In genomic region chr3:16930299-16930698, GRCm38 (mm10) we compare ENCODE assay signal across 9 mouse cellular contexts.
A peak's percentile ranks its signal among the peaks of the same experiment; 100 is the strongest.
DNase-seq lines count a peak whose midpoint lies in the region; ATAC-seq lines count a peak whose summit lies in the region.
"Had no signal": no experiment of that assay in that cellular context is flagged by ENCODE, and none has a peak within 500 bp of the region (broad histone marks: within the 10 kb centered on the region; RNA-seq: fewer than 3 reads in every experiment).

No protein-coding gene starts in this region.

- H3K27me3 ChIP-seq in forebrain, embryonic 13.5 days: no peaks in the 10 kb centered on the region

- no peak overlapping the region for H3K4me3 ChIP-seq in forebrain, embryonic 13.5 days
- H3K4me3 ChIP-seq: erythroblast, embryonic 14.5 days had no signal

- DNase-seq in kidney, postnatal 4 days: peak; percentile 1 to 2
- DNase-seq in kidney, adult 9 months: no peak
- DNase-seq in left cerebral cortex, postnatal 10 days (ENCODE audit: extremely low spot score in 1 of 2, low spot score in 2 of 2): peak; percentile 66 to 71
- peak; percentile 62 to 71 for DNase-seq in right cerebral cortex, adult 2 months (ENCODE audit: low spot score in 2 of 2)
- DNase-seq in heart, adult 18-20 months: no peak
- DNase-seq in kidney, adult 18-20 months: no peak
- no peak for DNase-seq in heart, postnatal 14 days

- WGBS in forebrain, embryonic 13.5 days: 22% methylated on average over 3 of the region's 3 CpGs

- ATAC-seq in forebrain, embryonic 13.5 days: peak; percentile 67; the same call in 1 of the 2 replicates

- no peak overlapping the region for H3K9ac ChIP-seq in forebrain, embryonic 13.5 days

- no peak overlapping the region for H3K27ac ChIP-seq in forebrain, embryonic 13.5 days

- no peaks in the 10 kb centered on the region for H3K9me3 ChIP-seq in forebrain, embryonic 13.5 days (replicated peaks)

- H3K36me3 ChIP-seq in forebrain, embryonic 13.5 days (ENCODE audit: poor library complexity, severe bottlenecking): no peaks in the 10 kb centered on the region

- intact Hi-C loops in left cerebral cortex, postnatal 10 days (cut with DNase I): loop anchor here (10.0 kb wide), 1 partner anchor 685 kb away; no protein-coding TSS in a partner anchor
- intact Hi-C loops in heart, postnatal 14 days (cut with DNase I): no loop called here

- no peak overlapping the region for H3K4me2 ChIP-seq in forebrain, embryonic 13.5 days

- H3K4me1 ChIP-seq in forebrain, embryonic 13.5 days: peaks cover 3% of the 10 kb centered on the region; the same call in 1 of the 2 replicates

Comparison
In these comparisons a context has a peak if more than half of its experiments do, and no peak if none do; other contexts are left out.
1. DNase-seq: peak in kidney, postnatal 4 days (2 of 2), left cerebral cortex, postnatal 10 days (2 of 2) and right cerebral cortex, adult 2 months (2 of 2); none in kidney, adult 9 months (single experiment), heart, adult 18-20 months (0 of 2), kidney, adult 18-20 months (single experiment) and heart, postnatal 14 days (0 of 2).